Mouse (Mus musculus): ENCODE measurements at regions not wholly inside any gene's neighbourhood (a gene's known extent, or its start where the extent isn't known, plus 50 kb on each side); places are given as distances from the start of the nearest gene placed in this dataset.

GRCm38 (mm10) chr6:12140596-12140995 is 233.0 kb downstream of the Phf14 start:
- DNase-seq (ENCODE audit: extremely low read depth, low read depth): no peak

GRCm38 (mm10) chr6:12145216-12145615 is 237.6 kb downstream of the Phf14 start:
- DNase-seq (ENCODE audit: extremely low read depth, low read depth): no peak

- no peak for DNase-seq (ENCODE audit: extremely low read depth, low read depth)
These were observed 243.2 kb downstream of the Phf14 start for GRCm38 (mm10) chr6:12150613-12151333.

- DNase-seq (ENCODE audit: extremely low read depth, low read depth): no peak
These were observed 256.4 kb downstream of the Phf14 start for GRCm38 (mm10) chr6:12163971-12164370.

- DNase-seq (ENCODE audit: extremely low read depth, low read depth): no peak
These were observed 260.9 kb downstream of the Phf14 start for GRCm38 (mm10) chr6:12168533-12168932.

- no peak for DNase-seq (ENCODE audit: extremely low read depth, low read depth)
These were observed 261.8 kb downstream of the Phf14 start for GRCm38 (mm10) chr6:12169431-12169830.

- no peak for DNase-seq (ENCODE audit: extremely low read depth, low read depth)
These were observed 263.1 kb downstream of the Phf14 start for GRCm38 (mm10) chr6:12170722-12171121.

- no peak for DNase-seq (ENCODE audit: extremely low read depth, low read depth)
These were observed 263.6 kb downstream of the Phf14 start for GRCm38 (mm10) chr6:12171189-12171588.

GRCm38 (mm10) chr6:12177996-12178395 is 270.4 kb downstream of the Phf14 start:
- DNase-seq (ENCODE audit: extremely low read depth, low read depth): no peak

DNA sequence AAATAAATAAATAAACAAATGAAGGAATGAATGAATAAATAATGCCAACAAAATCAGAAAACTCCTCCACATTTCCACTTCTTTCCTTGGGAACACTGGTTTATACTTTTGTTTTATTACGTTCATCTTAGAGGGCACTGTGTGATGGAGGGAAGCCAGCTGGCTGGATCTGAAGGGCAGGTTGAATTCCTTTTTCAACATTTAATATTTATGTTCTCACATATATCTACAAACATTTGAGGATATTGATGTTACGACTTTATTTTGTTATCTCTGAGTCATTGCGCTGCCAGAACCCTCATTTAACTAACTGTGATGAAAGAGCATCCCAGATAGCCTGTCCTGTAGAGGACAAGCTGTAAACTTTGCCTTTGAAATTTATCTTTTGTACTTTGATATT is 273.3 kb downstream of the Phf14 start:
- no peak for DNase-seq (ENCODE audit: extremely low read depth, low read depth)

DNA sequence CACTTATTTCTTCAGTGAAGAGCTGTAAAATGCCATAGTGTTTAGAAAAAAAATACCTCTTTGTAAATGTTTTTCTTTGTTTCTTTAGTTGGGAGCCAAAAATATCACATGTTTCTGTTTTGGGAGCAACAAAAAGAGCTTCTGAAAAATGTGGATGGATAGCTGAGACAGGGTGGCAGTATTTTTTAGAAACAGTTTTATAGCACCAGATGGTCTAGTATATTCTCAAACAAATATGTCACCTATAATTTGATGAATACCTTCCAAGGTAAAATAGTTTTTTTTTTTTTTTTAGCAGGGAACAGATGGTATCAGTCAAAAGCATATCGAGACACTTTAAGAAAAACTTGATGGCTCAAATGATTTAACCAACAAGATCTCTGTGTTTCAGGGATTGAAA is 302.6 kb downstream of the Phf14 start:
- no peak for DNase-seq (ENCODE audit: extremely low read depth, low read depth)

DNA sequence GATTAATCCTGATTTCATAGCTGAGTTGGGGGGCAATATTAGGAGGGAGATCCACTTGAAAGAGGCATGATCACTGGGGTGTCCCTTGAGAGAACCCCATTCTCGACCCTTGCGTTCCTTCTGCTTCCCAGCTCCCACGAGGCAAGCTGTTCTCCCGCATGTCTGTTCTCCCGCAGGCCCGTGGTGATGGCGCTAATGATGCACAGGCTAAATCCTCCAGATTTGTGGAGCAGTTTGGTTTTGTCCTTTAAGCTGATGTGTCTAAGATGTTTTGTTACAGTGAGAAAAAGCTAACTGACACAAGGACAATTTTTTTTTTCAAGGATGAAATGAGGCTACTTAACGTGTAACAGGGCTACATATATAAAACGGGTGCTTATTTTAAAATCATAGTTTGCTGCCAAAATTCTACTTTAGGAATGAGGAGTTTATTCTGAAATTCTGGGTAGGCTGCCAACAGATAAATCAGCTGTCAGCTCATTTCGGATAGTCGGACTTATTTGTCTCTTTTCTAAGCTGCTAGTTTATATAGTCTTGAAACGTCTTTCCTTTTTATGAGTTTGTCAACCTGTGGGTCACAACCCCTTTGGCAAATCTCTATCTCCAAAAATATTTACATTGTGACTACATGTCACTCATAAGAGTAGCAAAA is 307.0 kb downstream of the Phf14 start:
- no peak for DNase-seq (ENCODE audit: extremely low read depth, low read depth)

DNA sequence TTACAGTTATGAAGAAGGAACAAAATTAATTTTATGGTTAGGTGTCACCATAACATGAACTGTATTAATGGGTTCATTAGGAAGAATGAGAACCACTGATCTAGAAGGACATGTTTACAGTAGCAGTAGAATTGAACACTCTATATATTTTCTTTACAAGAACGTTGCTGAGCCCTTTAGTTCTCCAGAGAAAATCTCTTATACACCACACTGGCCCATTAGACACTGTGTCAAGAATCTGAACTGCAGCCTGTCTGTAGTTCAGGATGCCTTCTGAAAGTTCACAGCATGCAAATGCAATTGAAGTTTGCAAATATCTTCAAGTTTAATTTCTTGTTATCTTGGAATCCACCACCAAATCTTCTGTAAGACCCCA is 307.6 kb downstream of the Phf14 start:
- no peak for DNase-seq (ENCODE audit: extremely low read depth, low read depth)

- DNase-seq (ENCODE audit: extremely low read depth, low read depth): no peak
These were observed 336.5 kb downstream of the Phf14 start for GRCm38 (mm10) chr6:12244151-12244550.

GRCm38 (mm10) chr6:12247975-12248374 is 340.4 kb downstream of the Phf14 start:
- DNase-seq (ENCODE audit: extremely low read depth, low read depth): no peak

DNA sequence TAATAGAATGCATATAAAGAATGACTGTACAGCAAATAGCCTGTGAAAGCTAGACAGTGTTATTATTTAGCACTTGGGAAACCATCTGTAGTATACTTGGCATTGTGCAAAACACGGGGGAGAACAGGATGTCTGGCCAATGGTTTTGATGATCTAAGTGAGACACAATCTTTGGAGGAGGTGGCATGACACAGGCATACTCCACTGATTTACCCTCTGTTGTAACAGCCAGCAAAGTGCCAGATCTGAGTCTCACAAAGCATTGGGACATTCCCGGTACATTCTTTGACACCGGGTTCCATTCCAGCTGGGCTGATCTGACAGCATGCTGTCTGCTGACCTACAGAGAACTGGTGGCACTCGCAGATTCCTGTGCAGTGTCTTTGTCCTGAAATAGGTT is 341.0 kb downstream of the Phf14 start:
- no peak for DNase-seq (ENCODE audit: extremely low read depth, low read depth)

- DNase-seq (ENCODE audit: extremely low read depth, low read depth): no peak
These were observed 346.9 kb downstream of the Phf14 start for GRCm38 (mm10) chr6:12254507-12254906.

DNA sequence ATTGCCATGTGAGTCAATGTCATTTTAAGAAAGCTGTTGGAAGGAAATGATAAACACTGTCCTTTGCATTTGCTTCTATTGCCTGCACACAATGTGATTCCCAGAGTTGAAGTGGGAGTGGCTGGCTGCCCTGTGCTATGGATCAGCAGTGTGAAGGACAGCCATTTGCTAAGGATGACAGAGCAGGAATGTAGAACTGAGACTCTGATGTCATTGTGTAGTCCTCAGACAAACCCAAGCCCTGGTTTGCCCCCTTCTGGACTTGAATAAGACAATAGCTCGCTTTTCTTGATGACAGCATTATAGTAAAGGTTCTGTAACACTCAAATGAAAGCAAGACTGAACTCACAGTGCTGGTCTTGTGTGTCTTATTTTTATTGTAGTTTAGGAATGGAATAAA is 347.8 kb downstream of the Phf14 start:
- DNase-seq (ENCODE audit: extremely low read depth, low read depth): no peak

DNA sequence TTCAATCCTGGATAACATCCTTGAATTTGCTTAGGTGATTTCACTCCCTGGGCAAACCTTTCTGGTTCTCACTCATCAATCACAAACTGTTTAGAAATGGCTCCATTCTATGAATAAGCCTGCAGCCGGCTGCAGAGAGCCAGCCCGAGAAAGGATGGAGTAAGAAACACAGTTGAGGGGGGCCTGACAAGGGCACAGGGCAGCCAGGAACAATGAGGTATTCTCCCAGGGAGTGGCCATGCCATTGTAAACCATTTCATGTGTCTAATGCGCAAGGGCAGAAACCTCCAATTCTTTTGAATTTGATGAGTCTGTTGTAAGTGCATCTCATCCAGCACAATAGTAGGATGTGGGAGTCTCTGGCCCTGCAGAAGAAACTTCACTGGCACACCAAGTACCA is 350.7 kb downstream of the Phf14 start:
- no peak for DNase-seq (ENCODE audit: extremely low read depth, low read depth)

DNA sequence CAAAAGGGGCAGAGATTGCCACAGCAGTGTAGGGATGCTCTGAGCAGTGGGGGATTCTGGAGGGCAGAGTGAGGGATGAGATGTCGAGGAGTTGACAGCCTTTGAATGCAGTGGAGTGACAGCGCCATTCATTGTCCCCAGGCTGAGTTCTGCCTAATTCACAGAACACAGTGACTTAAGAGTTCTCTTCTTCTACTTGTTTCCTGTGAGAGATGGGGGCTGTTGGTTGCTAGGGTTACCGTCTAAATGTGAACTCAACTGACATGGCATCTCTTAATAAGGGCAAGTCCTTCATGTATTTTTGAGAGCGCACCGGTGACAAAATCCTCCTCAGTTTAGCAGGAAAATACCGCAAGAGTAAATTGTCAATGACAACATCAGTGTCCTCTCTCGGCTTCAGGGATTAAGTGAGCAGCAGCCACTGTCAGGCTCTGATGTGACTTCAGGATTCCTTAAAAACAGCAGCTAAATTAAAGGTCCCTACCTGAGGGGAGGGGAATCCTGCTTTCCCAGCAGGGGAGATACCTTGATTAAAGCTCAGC is 351.4 kb downstream of the Phf14 start:
- no peak for DNase-seq (ENCODE audit: extremely low read depth, low read depth)

GRCm38 (mm10) chr6:12259629-12260028 is 352.0 kb downstream of the Phf14 start:
- no peak for DNase-seq (ENCODE audit: extremely low read depth, low read depth)

GRCm38 (mm10) chr6:12260325-12261076 is 352.9 kb downstream of the Phf14 start:
- peak; percentile 18 for DNase-seq (ENCODE audit: extremely low read depth, low read depth)

Measured in MEL-GATA-1-ER (cell line).